Mouse (Mus musculus) embryonic facial prominence, embryonic 14.5 days (tissue): ENCODE results near the gene Pes1. TPM values are rescaled to one million over a fixed set of nuclear protein-coding genes. Genes with fewer than 3 reads are reported as not detected.

Source experiments
- ATAC-seq: fragments of 200-750 bp; cut with Nextera tagmentation; 2 replicates; pipeline ENCODE4 v1.8.0; 2017; ENCODE audit warnings: low read depth, moderate number of reproducible peaks, moderate TSS enrichment
- DNase-seq: peaks from one replicate; pipeline ENCODE4 v3.0.0-alpha.2; 2015; ENCODE audit warnings: low spot score
- H3K27ac ChIP-seq: fragments of 300-500 bp; sonication (generic); replicated peaks from 2 replicates; pipeline ENCODE4 v1.5.1; 2014; ENCODE audit warnings: low read depth, mild to moderate bottlenecking, low read length, moderate library complexity
- H3K27me3 ChIP-seq: fragments of 300-500 bp; sonication (generic); replicated peaks from 2 replicates; pipeline ENCODE4 v1.6.1; 2014; ENCODE audit warnings: low read length; ENCODE audit not compliant: control insufficient read depth, insufficient read depth
- H3K36me3 ChIP-seq: fragments of 300-500 bp; sonication (generic); 2 replicates; pipeline ENCODE4 v1.6.1; 2014; ENCODE audit warnings: low read length, mixed read lengths; ENCODE audit not compliant: control insufficient read depth, insufficient read depth
- H3K4me1 ChIP-seq: fragments of 300-500 bp; sonication (generic); 2 replicates; pipeline ENCODE4 v1.6.1; 2014; ENCODE audit warnings: antibody characterized with exemption, low read length; ENCODE audit not compliant: control insufficient read depth, insufficient read depth
- H3K4me2 ChIP-seq: fragments of 300-500 bp; sonication (generic); 2 replicates; pipeline ENCODE4 v1.6.1; 2014; ENCODE audit warnings: low read depth, mild to moderate bottlenecking, low read length, moderate library complexity, mixed read lengths
- H3K4me3 ChIP-seq: fragments of 300-500 bp; sonication (generic); 2 replicates; pipeline ENCODE4 v1.5.1; 2014; ENCODE audit warnings: low read depth, mild to moderate bottlenecking, low read length
- H3K9ac ChIP-seq: fragments of 300-500 bp; sonication (generic); 2 replicates; pipeline ENCODE4 v1.6.1; 2014; ENCODE audit warnings: low read depth, mild to moderate bottlenecking, low read length, moderate library complexity, mixed read lengths
- H3K9me3 ChIP-seq: fragments of 300-500 bp; sonication (generic); 2 replicates; pipeline ENCODE4 v1.6.1; 2016; ENCODE audit warnings: low read length; ENCODE audit not compliant: control insufficient read depth
- WGBS: fragments of 180-500 bp; shearing (Covaris S2); extraction: QIAGEN DNeasy Blood & Tissue Kit; methylation state at CpG from one replicate; pipeline ENCODE4 v1.1.7; 2014; 5-methylcytosine and 5-hydroxymethylcytosine counted together
- polyA plus RNA-seq: library from polyadenylated mRNA; unstranded; fragments of >200 nt; fragmentation: Nextera tagmentation; extraction: Ambion mirVana; gene quantifications from 2 replicates; pipeline ENCODE4 v1.2.1, GENCODE M21; 2014

Pes1 gene
- 59.7 and 62.9 TPM in 2 replicates for polyA plus RNA-seq

GRCm38 (mm10) chr11:3963610-3964415 lies at the start of gene Pes1:
Gene Pes1 (plus strand): TSS chr11:3963975.
- no peaks in the 10 kb centered on the region for H3K9me3 ChIP-seq
- peak within 1 kb of the TSS; percentile 69 for H3K27ac ChIP-seq
- peak; percentile 96 for ATAC-seq
- peaks cover 18% of the 10 kb centered on the region for H3K36me3 ChIP-seq
- DNase-seq, result peak; percentile 95
- under 1% methylated on average over 31 of the region's 31 CpGs for WGBS
- peak within 1 kb of the TSS; percentile 68 for H3K4me3 ChIP-seq
- H3K9ac ChIP-seq, result peak within 1 kb of the TSS; percentile 79
- no peaks in the 10 kb centered on the region for H3K27me3 ChIP-seq
- H3K4me2 ChIP-seq, result peak within 1 kb of the TSS; percentile 88
- H3K4me1 ChIP-seq, result peaks cover 4% of the 10 kb centered on the region; the same call in 1 of the 2 replicates

GRCm38 (mm10) chr11:3914109-3914840 lies 49.5 kb upstream of the Pes1 start, which contains the start of gene Slc35e4:
Gene Slc35e4 (minus strand): TSS chr11:3914664.
- under 1% methylated on average over 28 of the region's 28 CpGs for WGBS
- H3K4me3 ChIP-seq, result peak within 1 kb of the TSS; percentile 60

GRCm38 (mm10) chr11:3918738-3919137 lies 45.0 kb upstream of the Pes1 start:
- DNase-seq, result no peak
- Histone ChIP-seq H3K27ac (no peak overlapping the region), H3K4me2 (no peak overlapping the region), H3K4me3 (no peak overlapping the region), H3K27me3 (no peaks in the 10 kb centered on the region), H3K36me3 (peaks cover 11% of the 10 kb centered on the region), H3K9me3 (no peaks in the 10 kb centered on the region), H3K4me1 (no peaks in the 10 kb centered on the region), H3K9ac (no peak overlapping the region)
- no peak for ATAC-seq
- whole genome bisulfite sequencing, result 38% methylated on average over 1 of the region's 1 CpGs

More at GRCm38 (mm10) chr11:3914109-3914840, 49.5 kb upstream of the Pes1 start, which contains the start of gene Slc35e4:
- ATAC-seq (peak; percentile 71), DNase-seq (peak; percentile 87)
- H3K4me1 ChIP-seq, result peaks cover 20% of the 10 kb centered on the region
- peak within 1 kb of the TSS; percentile 69 for H3K4me2 ChIP-seq
- peak within 1 kb of the TSS; percentile 69 for H3K9ac ChIP-seq
- H3K9me3 ChIP-seq, result no peaks in the 10 kb centered on the region
- no peaks in the 10 kb centered on the region for H3K36me3 ChIP-seq
- H3K27me3 ChIP-seq, result no peaks in the 10 kb centered on the region
- peak within 1 kb of the TSS; percentile 84 for H3K27ac ChIP-seq

GRCm38 (mm10) chr11:3920476-3920875 lies 43.3 kb upstream of the Pes1 start:
- no peaks in the 10 kb centered on the region for H3K4me1 ChIP-seq
- H3K27ac ChIP-seq, result no peak overlapping the region
- H3K4me2 ChIP-seq, result no peak overlapping the region
- WGBS, result 93% methylated on average over 7 of the region's 7 CpGs
- peaks cover 18% of the 10 kb centered on the region for H3K36me3 ChIP-seq
- H3K4me3 ChIP-seq, result no peak overlapping the region
- no peak overlapping the region for H3K9ac ChIP-seq
- no peak for ATAC-seq
- no peaks in the 10 kb centered on the region for H3K9me3 ChIP-seq
- DNase-seq, result no peak
- H3K27me3 ChIP-seq, result no peaks in the 10 kb centered on the region

- 35% methylated on average over 8 of the region's 8 CpGs for WGBS
- no peak overlapping the region for H3K4me3 ChIP-seq
- no peaks in the 10 kb centered on the region for H3K4me1 ChIP-seq
- H3K36me3 ChIP-seq, result peaks cover 18% of the 10 kb centered on the region
- no peaks in the 10 kb centered on the region for H3K27me3 ChIP-seq
- no peaks in the 10 kb centered on the region for H3K9me3 ChIP-seq
- H3K27ac ChIP-seq, result no peak overlapping the region
- H3K4me2 ChIP-seq, result no peak overlapping the region
- DNase-seq (peak; percentile 66), ATAC-seq (no peak)
- H3K9ac ChIP-seq, result no peak overlapping the region
Observed at GRCm38 (mm10) chr11:3921281-3921850, 42.4 kb upstream of the Pes1 start.

GRCm38 (mm10) chr11:3922115-3922514 lies 41.7 kb upstream of the Pes1 start:
- Histone ChIP-seq H3K4me1 (no peaks in the 10 kb centered on the region), H3K27me3 (no peaks in the 10 kb centered on the region), H3K4me3 (no peak overlapping the region), H3K36me3 (peaks cover 18% of the 10 kb centered on the region), H3K27ac (no peak overlapping the region), H3K9ac (no peak overlapping the region), H3K9me3 (no peaks in the 10 kb centered on the region), H3K4me2 (no peak overlapping the region)
- DNase-seq (no peak), ATAC-seq (no peak)
- 91% methylated on average over 9 of the region's 9 CpGs for WGBS

- 94% methylated on average over 6 of the region's 6 CpGs for WGBS
- H3K9me3 ChIP-seq, result no peaks in the 10 kb centered on the region
Observed at GRCm38 (mm10) chr11:3922731-3923130, 41.0 kb upstream of the Pes1 start.

GRCm38 (mm10) chr11:3925916-3926315 lies 37.9 kb upstream of the Pes1 start:
- H3K9me3 ChIP-seq, result no peaks in the 10 kb centered on the region
- peaks cover 18% of the 10 kb centered on the region for H3K36me3 ChIP-seq
- no peak overlapping the region for H3K9ac ChIP-seq
- ATAC-seq (no peak), DNase-seq (no peak)
- H3K27me3 ChIP-seq, result no peaks in the 10 kb centered on the region
- no peak overlapping the region for H3K4me2 ChIP-seq
- H3K27ac ChIP-seq, result no peak overlapping the region
- no peak overlapping the region for H3K4me3 ChIP-seq
- peaks cover 3% of the 10 kb centered on the region for H3K4me1 ChIP-seq
- 89% methylated on average over 10 of the region's 10 CpGs for WGBS

More at GRCm38 (mm10) chr11:3922731-3923130, 41.0 kb upstream of the Pes1 start:
- Histone ChIP-seq H3K27me3 (no peaks in the 10 kb centered on the region), H3K27ac (no peak overlapping the region), H3K4me1 (no peaks in the 10 kb centered on the region), H3K36me3 (peaks cover 18% of the 10 kb centered on the region), H3K4me2 (no peak overlapping the region), H3K9ac (no peak overlapping the region), H3K4me3 (no peak overlapping the region)
- ATAC-seq (no peak), DNase-seq (no peak)
